In genomic region chr12:16877679-16878078, GRCm38 (mm10) we compare ENCODE assay signal across 17 mouse cellular contexts. TPM values are rescaled to one million over a fixed set of nuclear protein-coding genes. Genes with fewer than 3 reads are reported as not detected.
DNase-seq lines count a peak whose midpoint lies in the region; ATAC-seq and TF ChIP-seq lines count a peak whose summit lies in the region.
"Had no signal": no experiment of that assay in that cellular context is flagged by ENCODE, and none has a peak within 500 bp of the region (broad histone marks: within the 10 kb centered on the region; RNA-seq: fewer than 3 reads in every experiment).

No protein-coding gene starts in this region.

- H3K27ac ChIP-seq in embryonic facial prominence, embryonic 15.5 days (replicated peaks): 0 out of 2 replicates have a peak overlapping the region, but pooled peaks have one; percentile 5
- no peak overlapping the region for H3K27ac ChIP-seq in embryonic facial prominence, embryonic 10.5 days (replicated peaks)
- H3K27ac ChIP-seq in kidney, embryonic 16.5 days (ENCODE audit: low read length): 0 out of 2 replicates have a peak overlapping the region, but pooled peaks have one; percentile 44
- no peak overlapping the region for H3K27ac ChIP-seq in midbrain, postnatal 0 days (ENCODE audit: low read depth, low read length)
- H3K27ac ChIP-seq: embryonic facial prominence, embryonic 13.5 days; forebrain, embryonic 12.5 days; limb, embryonic 12.5 days; midbrain, embryonic 12.5 days had no signal

- no peaks in the 10 kb centered on the region for H3K9me3 ChIP-seq in embryonic facial prominence, embryonic 15.5 days (replicated peaks)
- H3K9me3 ChIP-seq in embryonic facial prominence, embryonic 10.5 days: no peaks in the 10 kb centered on the region
- H3K9me3 ChIP-seq in kidney, embryonic 16.5 days (ENCODE audit: low read length): no peaks in the 10 kb centered on the region
- H3K9me3 ChIP-seq in midbrain, postnatal 0 days (ENCODE audit: low read length): no peaks in the 10 kb centered on the region
- H3K9me3 ChIP-seq: embryonic facial prominence, embryonic 13.5 days; forebrain, embryonic 12.5 days; hindbrain, embryonic 10.5 days; limb, embryonic 12.5 days; liver, embryonic 15.5 days; midbrain, embryonic 12.5 days; stomach, embryonic 15.5 days had no signal

- no peak overlapping the region for H3K4me3 ChIP-seq in embryonic facial prominence, embryonic 15.5 days (replicated peaks)
- H3K4me3 ChIP-seq in embryonic facial prominence, embryonic 10.5 days: no peak overlapping the region
- H3K4me3 ChIP-seq in kidney, embryonic 16.5 days (ENCODE audit: low read length): no peak overlapping the region
- H3K4me3 ChIP-seq in lung, adult 2 months (replicated peaks; ENCODE audit: extremely low read depth, low read depth, low read length): no peak overlapping the region
- H3K4me3 ChIP-seq in midbrain, postnatal 0 days (ENCODE audit: low read depth, low read length): no peak overlapping the region
- H3K4me3 ChIP-seq: embryonic facial prominence, embryonic 13.5 days; forebrain, embryonic 12.5 days; hindbrain, embryonic 10.5 days; limb, embryonic 12.5 days; liver, embryonic 15.5 days; midbrain, embryonic 12.5 days; stomach, embryonic 15.5 days had no signal

- H3K4me1 ChIP-seq in embryonic facial prominence, embryonic 15.5 days: peaks cover 34% of the 10 kb centered on the region
- H3K4me1 ChIP-seq in embryonic facial prominence, embryonic 10.5 days: peaks cover 15% of the 10 kb centered on the region
- peaks cover 10% of the 10 kb centered on the region; the same call in 1 of the 2 replicates for H3K4me1 ChIP-seq in kidney, embryonic 16.5 days (ENCODE audit: insufficient read depth, low read length)
- H3K4me1 ChIP-seq in lung, adult 2 months (ENCODE audit: control insufficient read depth, insufficient read depth, low read length): peaks cover 38% of the 10 kb centered on the region
- no peaks in the 10 kb centered on the region for H3K4me1 ChIP-seq in midbrain, postnatal 0 days (ENCODE audit: insufficient read depth, low read length)
- H3K4me1 ChIP-seq: limb, embryonic 12.5 days; midbrain, embryonic 12.5 days had no signal

- H3K36me3 ChIP-seq in embryonic facial prominence, embryonic 15.5 days: no peaks in the 10 kb centered on the region
- H3K36me3 ChIP-seq in embryonic facial prominence, embryonic 10.5 days (replicated peaks): no peaks in the 10 kb centered on the region
- no peaks in the 10 kb centered on the region for H3K36me3 ChIP-seq in kidney, embryonic 16.5 days (ENCODE audit: insufficient read depth, low read length)
- H3K36me3 ChIP-seq in midbrain, postnatal 0 days (ENCODE audit: insufficient read depth, low read length): no peaks in the 10 kb centered on the region
- H3K36me3 ChIP-seq: embryonic facial prominence, embryonic 13.5 days; forebrain, embryonic 12.5 days; hindbrain, embryonic 10.5 days; limb, embryonic 12.5 days; liver, embryonic 15.5 days; midbrain, embryonic 12.5 days; stomach, embryonic 15.5 days had no signal

- H3K9ac ChIP-seq in embryonic facial prominence, embryonic 15.5 days: no peak overlapping the region
- H3K9ac ChIP-seq in kidney, embryonic 16.5 days (replicated peaks; ENCODE audit: low read length): no peak overlapping the region
- no peak overlapping the region for H3K9ac ChIP-seq in midbrain, postnatal 0 days (replicated peaks; ENCODE audit: low read length, poor library complexity, severe bottlenecking)
- H3K9ac ChIP-seq: embryonic facial prominence, embryonic 13.5 days; forebrain, embryonic 12.5 days; limb, embryonic 12.5 days; liver, embryonic 15.5 days; midbrain, embryonic 12.5 days; stomach, embryonic 15.5 days had no signal

- no peak for ATAC-seq in embryonic facial prominence, embryonic 15.5 days (ENCODE audit: insufficient number of reproducible peaks, low FRiP score, low TSS enrichment, low read depth)
- no peak for ATAC-seq in kidney, embryonic 16.5 days (ENCODE audit: low FRiP score, low TSS enrichment)
- no peak for ATAC-seq in midbrain, postnatal 0 days (ENCODE audit: low FRiP score)
- ATAC-seq: activated CD4-positive, CD25-positive, alpha-beta regulatory T cell, adult 4 months had no signal

- H3K27me3 ChIP-seq in embryonic facial prominence, embryonic 15.5 days: no peaks in the 10 kb centered on the region
- H3K27me3 ChIP-seq in embryonic facial prominence, embryonic 10.5 days (replicated peaks; ENCODE audit: low read depth, poor library complexity, severe bottlenecking): no peaks in the 10 kb centered on the region
- no peaks in the 10 kb centered on the region for H3K27me3 ChIP-seq in kidney, embryonic 16.5 days (ENCODE audit: insufficient read depth, low read length)
- H3K27me3 ChIP-seq in midbrain, postnatal 0 days (ENCODE audit: insufficient read depth, low read length): no peaks in the 10 kb centered on the region
- H3K27me3 ChIP-seq: embryonic facial prominence, embryonic 13.5 days; forebrain, embryonic 12.5 days; limb, embryonic 12.5 days; liver, embryonic 15.5 days; midbrain, embryonic 12.5 days; stomach, embryonic 15.5 days had no signal

- no peak for DNase-seq in embryonic facial prominence, embryonic 10.5 days (ENCODE audit: low spot score)
- DNase-seq in kidney, adult 18-20 months: no peak
- peak; percentile 56 for DNase-seq in lung, postnatal 36 days
- no peak for DNase-seq in lung, adult 2 months
- no peak for DNase-seq in thymus, postnatal 14 days
- no peak for DNase-seq in midbrain, postnatal 0 days (ENCODE audit: low spot score)
- DNase-seq: thymus, postnatal 25 days had no signal

- no peak for TF ChIP-seq CTCF in lung, adult 2 months (IDR thresholded peaks at IDR 0.05; ENCODE audit: insufficient read depth, low read length)
- TF ChIP-seq CTCF in midbrain, postnatal 0 days (IDR thresholded peaks at IDR 0.05): no peak

- TF ChIP-seq POLR2A in lung, adult 2 months (IDR thresholded peaks at IDR 0.05; ENCODE audit: borderline replicate concordance, extremely low read depth, low read depth, low read length): no peak

- no peak overlapping the region for H3K4me2 ChIP-seq in embryonic facial prominence, embryonic 15.5 days (replicated peaks)
- H3K4me2 ChIP-seq in kidney, embryonic 16.5 days (replicated peaks; ENCODE audit: low read depth, low read length): no peak overlapping the region
- no peak overlapping the region for H3K4me2 ChIP-seq in midbrain, postnatal 0 days (ENCODE audit: low read depth, low read length, poor library complexity, severe bottlenecking)
- H3K4me2 ChIP-seq: embryonic facial prominence, embryonic 13.5 days; forebrain, embryonic 12.5 days; limb, embryonic 12.5 days; liver, embryonic 15.5 days; midbrain, embryonic 12.5 days; stomach, embryonic 15.5 days had no signal

- 28% methylated on average over 1 of the region's 1 CpGs for WGBS in embryonic facial prominence, embryonic 15.5 days
- 40% methylated on average over 1 of the region's 1 CpGs for WGBS in embryonic facial prominence, embryonic 10.5 days
- 55% methylated on average over 1 of the region's 1 CpGs for WGBS in kidney, embryonic 16.5 days
- 19% methylated on average over 1 of the region's 1 CpGs for WGBS in lung, adult 2 months
- 39% methylated on average over 1 of the region's 1 CpGs for WGBS in midbrain, postnatal 0 days

RNA-seq across cellular contexts. Expression of gene Rock2, which starts 17.0 kb away (rescaled TPM):
- polyA plus RNA-seq in embryonic facial prominence, embryonic 15.5 days (2015; fragmentation: Nextera tagmentation; extraction: Ambion mirVana): 17.7 and 17.9 TPM in 2 replicates
- 12.7 and 13.1 TPM in 2 replicates for polyA plus RNA-seq in embryonic facial prominence, embryonic 10.5 days (2016; fragmentation: Nextera tagmentation; extraction: Ambion mirVana)
- 10.6 and 11.4 TPM in 2 replicates for polyA plus RNA-seq in kidney, embryonic 16.5 days (2015; fragmentation: Nextera tagmentation; extraction: Ambion mirVana)
- 6.5 and 11.4 TPM in 2 replicates for polyA plus RNA-seq in lung, adult 2 months (2012; rRNA removed)
- total RNA-seq in midbrain, postnatal 0 days (2014; rRNA removed): 27.3 and 40.5 TPM in 2 replicates
- 9.0 and 12.7 TPM in 2 replicates for polyA plus RNA-seq in midbrain, postnatal 0 days (2015; fragmentation: Nextera tagmentation; extraction: Ambion mirVana)

Comparison
In these comparisons a context has a peak if more than half of its experiments do, and no peak if none do; other contexts are left out.
1. H3K27ac ChIP-seq: peak in embryonic facial prominence, embryonic 15.5 days (single experiment) and kidney, embryonic 16.5 days (single experiment); none in embryonic facial prominence, embryonic 10.5 days (single experiment) and midbrain, postnatal 0 days (single experiment).